Mouse (Mus musculus) lung, postnatal 36 days (tissue): ENCODE data around the gene Tmem270.

Source experiments
- DNase-seq: peaks from one replicate; pipeline ENCODE4 v3.0.0; 2022; ENCODE audit warnings: mixed read lengths

Tmem270 gene

GRCm38 (mm10) chr5:134926726-134927125 is 20.2 kb upstream of the Tmem270 start:
- DNase-seq: no peak

GRCm38 (mm10) chr5:134923141-134923540 is 16.6 kb upstream of the Tmem270 start:
- DNase-seq: no peak

- DNase-seq: no peak
Measured at GRCm38 (mm10) chr5:134921106-134921505, 14.6 kb upstream of the Tmem270 start.

- DNase-seq: no peak
Measured at GRCm38 (mm10) chr5:134920106-134920687, 13.7 kb upstream of the Tmem270 start.

GRCm38 (mm10) chr5:134919097-134919496 is 12.6 kb upstream of the Tmem270 start:
- DNase-seq: no peak

GRCm38 (mm10) chr5:134918071-134918832 is 11.7 kb upstream of the Tmem270 start:
- peak; percentile 83 for DNase-seq

- DNase-seq: no peak
Measured at GRCm38 (mm10) chr5:134915311-134915710, 8.8 kb upstream of the Tmem270 start, which contains the start of gene Cldn13. TSS of gene Cldn13 (minus strand) at chr5:134915526.

- no peak for DNase-seq
Measured at GRCm38 (mm10) chr5:134914510-134914909, 8.0 kb upstream of the Tmem270 start.

GRCm38 (mm10) chr5:134913753-134914152 is 7.2 kb upstream of the Tmem270 start:
- DNase-seq: no peak

GRCm38 (mm10) chr5:134913352-134913751 is 6.8 kb upstream of the Tmem270 start:
- DNase-seq: no peak

GRCm38 (mm10) chr5:134911901-134912300 is 5.4 kb upstream of the Tmem270 start:
- no peak for DNase-seq

- DNase-seq: peak; percentile 95
Measured at GRCm38 (mm10) chr5:134907135-134907534, 602 bp upstream of the Tmem270 start.

- no peak for DNase-seq
Measured at GRCm38 (mm10) chr5:134901644-134902027, 4.9 kb downstream of the Tmem270 start.

GRCm38 (mm10) chr5:134901012-134901643 is 5.4 kb downstream of the Tmem270 start:
- DNase-seq: peak; percentile 73

- peak; percentile 45 for DNase-seq
Measured at GRCm38 (mm10) chr5:134897596-134897995, 8.9 kb downstream of the Tmem270 start.

GRCm38 (mm10) chr5:134896965-134897364 is 9.6 kb downstream of the Tmem270 start:
- DNase-seq: no peak

- DNase-seq: peak; percentile 62
Measured at GRCm38 (mm10) chr5:134895291-134895690, 11.2 kb downstream of the Tmem270 start.

GRCm38 (mm10) chr5:134892717-134893116 is 13.8 kb downstream of the Tmem270 start:
- DNase-seq: no peak

GRCm38 (mm10) chr5:134891552-134891951 is 15.0 kb downstream of the Tmem270 start:
- DNase-seq: peak; percentile 81

GRCm38 (mm10) chr5:134890601-134891054 is 15.9 kb downstream of the Tmem270 start:
- DNase-seq: peak; percentile 72

- DNase-seq: peak; percentile 66
Measured at GRCm38 (mm10) chr5:134888505-134888904, 18.0 kb downstream of the Tmem270 start.

- DNase-seq: peak; percentile 90
Measured at GRCm38 (mm10) chr5:134887447-134888335, 18.8 kb downstream of the Tmem270 start.

GRCm38 (mm10) chr5:134883077-134883476 is 23.5 kb downstream of the Tmem270 start:
- DNase-seq: peak; percentile 46
